ENCODE assay signal across 13 mouse cellular contexts in the genomic region with DNA sequence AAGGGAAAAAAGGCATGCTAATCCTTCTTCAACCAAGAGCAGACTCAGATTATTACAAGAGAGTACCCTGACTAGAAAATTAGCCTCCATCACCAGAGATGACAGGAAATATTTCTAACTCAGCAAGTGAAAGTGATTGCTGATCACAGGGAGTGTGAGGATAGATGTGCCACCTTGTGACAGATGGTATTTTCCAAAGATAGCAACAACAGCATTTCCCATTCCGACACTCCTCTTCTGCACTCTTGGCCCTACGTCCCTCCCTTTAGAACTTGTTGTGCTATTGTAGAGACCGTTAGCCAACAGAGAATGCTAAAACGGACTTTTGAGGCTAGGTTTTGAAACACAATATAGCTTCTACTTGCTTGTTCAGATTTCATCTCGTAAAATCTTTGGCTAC.
"Had no signal": no experiment of that assay in that cellular context is flagged by ENCODE, and none has a peak within 500 bp of the region (broad histone marks: within the 10 kb centered on the region; RNA-seq: fewer than 3 reads in every experiment).

No protein-coding gene starts in this region.

- H3K4me3 ChIP-seq: left cerebral cortex, adult 2 months; limb, embryonic 10.5 days; liver, embryonic 15.5 days; midbrain, embryonic 13.5 days; stomach, embryonic 15.5 days had no signal

- H3K9me3 ChIP-seq: limb, embryonic 10.5 days; liver, embryonic 15.5 days; midbrain, embryonic 13.5 days; stomach, embryonic 15.5 days had no signal

- H3K9ac ChIP-seq: liver, embryonic 15.5 days; lung, embryonic 14.5 days; midbrain, embryonic 13.5 days; stomach, embryonic 15.5 days had no signal

- H3K36me3 ChIP-seq: limb, embryonic 10.5 days; liver, embryonic 15.5 days; midbrain, embryonic 13.5 days; stomach, embryonic 15.5 days had no signal

- H3K4me2 ChIP-seq: liver, embryonic 11.5 days; liver, embryonic 15.5 days; lung, embryonic 14.5 days; midbrain, embryonic 13.5 days; stomach, embryonic 15.5 days had no signal

- H3K4me1 ChIP-seq: liver, embryonic 15.5 days had no signal

- H3K27ac ChIP-seq: left cerebral cortex, adult 2 months; limb, embryonic 10.5 days; liver, embryonic 15.5 days; midbrain, embryonic 13.5 days; stomach, embryonic 15.5 days had no signal

- DNase-seq: kidney, postnatal 10 days; kidney, postnatal 4 days; lung, embryonic 14.5 days; lung, postnatal 36 days; right cerebral cortex, postnatal 14 days; thymus, adult 2 months; thymus, postnatal 25 days had no signal

- ATAC-seq: midbrain, embryonic 13.5 days had no signal

- H3K27me3 ChIP-seq: liver, embryonic 15.5 days; midbrain, embryonic 13.5 days; stomach, embryonic 15.5 days had no signal
